Mouse (Mus musculus): Measurements from ENCODE around the gene Cmc4.

Cmc4 gene

GRCm38 (mm10) chrX:75415936-75416785, at the start of gene Cmc4, which contains the start of the genes Mtcp1 and Brcc3:
Cmc4 (minus strand) TSS chrX:75416584.
Mtcp1 (minus strand) TSS chrX:75416588.
Brcc3 (plus strand) TSS chrX:75416628.
- DNase-seq (ENCODE audit: low spot score in 2 of 2) = peak; percentile 84 to 92

GRCm38 (mm10) chrX:75454597-75454996, 38.2 kb upstream of the Cmc4 start:
- no peak for DNase-seq (ENCODE audit: low spot score in 2 of 2)

- DNase-seq (ENCODE audit: low spot score in 2 of 2) = no peak
Measured at GRCm38 (mm10) chrX:75409711-75410110, 6.7 kb downstream of the Cmc4 start.

GRCm38 (mm10) chrX:75403350-75403749, 13.0 kb downstream of the Cmc4 start:
- no peak for DNase-seq (ENCODE audit: low spot score in 2 of 2)

- peak in 1 of 2 experiments; percentile 18 for DNase-seq (ENCODE audit: low spot score in 2 of 2)
Measured at GRCm38 (mm10) chrX:75402668-75403067, 13.7 kb downstream of the Cmc4 start.

GRCm38 (mm10) chrX:75399471-75399870, 16.9 kb downstream of the Cmc4 start:
- no peak for DNase-seq (ENCODE audit: low spot score in 2 of 2)

- DNase-seq (ENCODE audit: low spot score in 2 of 2) = peak; percentile 61 to 78
Measured at GRCm38 (mm10) chrX:75382195-75382771, 34.1 kb downstream of the Cmc4 start, which contains the start of the genes Fundc2 and F8. Fundc2 (plus strand) TSS chrX:75382399. F8 (minus strand) TSS chrX:75382615.

- DNase-seq (ENCODE audit: low spot score in 2 of 2) = no peak
Measured at GRCm38 (mm10) chrX:75381699-75382098, 34.7 kb downstream of the Cmc4 start.

- no peak for DNase-seq (ENCODE audit: low spot score in 2 of 2)
Measured at GRCm38 (mm10) chrX:75381176-75381575, 35.2 kb downstream of the Cmc4 start.

- no peak for DNase-seq (ENCODE audit: low spot score in 2 of 2)
Measured at GRCm38 (mm10) chrX:75376815-75377214, 39.6 kb downstream of the Cmc4 start.

GRCm38 (mm10) chrX:75372666-75373425, 43.5 kb downstream of the Cmc4 start:
- no peak for DNase-seq (ENCODE audit: low spot score in 2 of 2)

- DNase-seq (ENCODE audit: low spot score in 2 of 2) = peak in 1 of 2 experiments; percentile 12
Measured at GRCm38 (mm10) chrX:75370197-75370596, 46.2 kb downstream of the Cmc4 start.
